Mouse (Mus musculus) lung, postnatal 0 days (tissue): ENCODE measurements around the gene Tpo. TPM values are rescaled to one million over a fixed set of nuclear protein-coding genes. Genes with fewer than 3 reads are reported as not detected.

Experiments
- ATAC-seq: fragments of 200-750 bp; cut with Nextera tagmentation; 2 replicates; pipeline ENCODE4 v1.8.0; 2017; ENCODE audit warnings: moderate library complexity
- DNase-seq: peaks from one replicate; pipeline ENCODE4 v3.0.0-alpha.2; 2016; ENCODE audit warnings: low spot score
- H3K27ac ChIP-seq: fragments of 300-500 bp; sonication (generic); 2 replicates; pipeline ENCODE4 v1.5.1; 2014; ENCODE audit warnings: antibody characterized with exemption, mild to moderate bottlenecking, low read length, mixed read lengths
- H3K27me3 ChIP-seq: fragments of 300-500 bp; sonication (generic); replicated peaks from 2 replicates; pipeline ENCODE4 v1.6.1; 2014; ENCODE audit warnings: low read length, mixed read lengths; ENCODE audit not compliant: insufficient read depth
- H3K36me3 ChIP-seq: fragments of 300-500 bp; sonication (generic); 2 replicates; pipeline ENCODE4 v1.6.1; 2014; ENCODE audit warnings: low read length, mixed read lengths; ENCODE audit not compliant: insufficient read depth
- H3K4me1 ChIP-seq: fragments of 300-500 bp; sonication (generic); 2 replicates; pipeline ENCODE4 v1.6.1; 2014; ENCODE audit warnings: antibody characterized with exemption, low read depth, low read length, mixed read lengths; ENCODE audit not compliant: insufficient read depth
- H3K4me2 ChIP-seq: fragments of 300-500 bp; sonication (generic); replicated peaks from 2 replicates; pipeline ENCODE4 v1.6.1; 2014; ENCODE audit warnings: low read depth, mild to moderate bottlenecking, low read length, moderate library complexity, mixed read lengths
- H3K4me3 ChIP-seq: fragments of 300-500 bp; sonication (generic); 2 replicates; pipeline ENCODE4 v1.5.1; 2014; ENCODE audit warnings: low read depth, low read length
- H3K9ac ChIP-seq: fragments of 300-500 bp; sonication (generic); replicated peaks from 2 replicates; pipeline ENCODE4 v1.6.1; 2014; ENCODE audit warnings: low read depth, mild to moderate bottlenecking
- H3K9me3 ChIP-seq: fragments of 300-500 bp; sonication (generic); 2 replicates; pipeline ENCODE4 v1.6.1; 2016; ENCODE audit warnings: low read length, mixed read lengths
- CTCF ChIP-seq: IDR thresholded peaks from 2 replicates; pipeline ENCODE4 v1.5.1; 2016; ENCODE audit warnings: antibody characterized with exemption, mild to moderate bottlenecking
- EP300 ChIP-seq: IDR thresholded peaks from 2 replicates; pipeline ENCODE4 v1.6.1; 2016; ENCODE audit warnings: antibody characterized with exemption, mild to moderate bottlenecking, control low read depth
- WGBS: fragments of 180-500 bp; shearing (Covaris S2); extraction: QIAGEN DNeasy Blood & Tissue Kit; methylation state at CpG from one replicate; pipeline ENCODE4 v1.1.7; 2014; 5-methylcytosine and 5-hydroxymethylcytosine counted together
- polyA plus RNA-seq: library from polyadenylated mRNA; unstranded; fragments of >200 nt; fragmentation: Nextera tagmentation; extraction: Ambion mirVana; gene quantifications from 2 replicates; pipeline ENCODE4 v1.2.1, GENCODE M21; 2015

Gene Tpo
- polyA plus RNA-seq, 1 experiment from 2014 or later: not detected

DNA sequence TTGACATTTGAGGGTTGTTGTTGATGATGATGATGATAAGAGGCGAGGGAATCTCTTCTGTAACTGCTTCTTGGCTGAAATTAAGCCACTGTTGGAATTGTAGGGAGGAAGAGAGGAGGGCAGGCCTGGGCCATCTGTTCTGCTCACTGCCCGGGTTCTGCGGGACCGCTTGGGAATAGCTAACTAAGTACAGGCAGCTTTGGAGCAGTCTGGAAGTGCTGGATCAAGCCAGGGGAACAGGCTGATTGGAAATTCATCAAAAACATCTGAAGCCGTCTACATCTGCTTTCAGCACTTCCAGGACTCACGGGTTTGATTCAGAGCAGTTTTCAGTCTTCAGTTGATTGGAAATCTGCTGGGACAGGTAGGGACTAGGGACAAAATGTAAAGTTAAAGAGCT is 74.4 kb downstream of the Tpo start:
- WGBS: 45% methylated on average over 6 of the region's 6 CpGs
- Histone ChIP-seq H3K4me3 (no peak overlapping the region), H3K9ac (no peak overlapping the region), H3K9me3 (no peaks in the 10 kb centered on the region), H3K36me3 (no peaks in the 10 kb centered on the region), H3K4me1 (no peaks in the 10 kb centered on the region), H3K27me3 (no peaks in the 10 kb centered on the region), H3K27ac (no peak overlapping the region), H3K4me2 (no peak overlapping the region)
- ATAC-seq: no peak
- no peak for TF ChIP-seq EP300
- no peak for TF ChIP-seq CTCF
- DNase-seq: no peak

DNA sequence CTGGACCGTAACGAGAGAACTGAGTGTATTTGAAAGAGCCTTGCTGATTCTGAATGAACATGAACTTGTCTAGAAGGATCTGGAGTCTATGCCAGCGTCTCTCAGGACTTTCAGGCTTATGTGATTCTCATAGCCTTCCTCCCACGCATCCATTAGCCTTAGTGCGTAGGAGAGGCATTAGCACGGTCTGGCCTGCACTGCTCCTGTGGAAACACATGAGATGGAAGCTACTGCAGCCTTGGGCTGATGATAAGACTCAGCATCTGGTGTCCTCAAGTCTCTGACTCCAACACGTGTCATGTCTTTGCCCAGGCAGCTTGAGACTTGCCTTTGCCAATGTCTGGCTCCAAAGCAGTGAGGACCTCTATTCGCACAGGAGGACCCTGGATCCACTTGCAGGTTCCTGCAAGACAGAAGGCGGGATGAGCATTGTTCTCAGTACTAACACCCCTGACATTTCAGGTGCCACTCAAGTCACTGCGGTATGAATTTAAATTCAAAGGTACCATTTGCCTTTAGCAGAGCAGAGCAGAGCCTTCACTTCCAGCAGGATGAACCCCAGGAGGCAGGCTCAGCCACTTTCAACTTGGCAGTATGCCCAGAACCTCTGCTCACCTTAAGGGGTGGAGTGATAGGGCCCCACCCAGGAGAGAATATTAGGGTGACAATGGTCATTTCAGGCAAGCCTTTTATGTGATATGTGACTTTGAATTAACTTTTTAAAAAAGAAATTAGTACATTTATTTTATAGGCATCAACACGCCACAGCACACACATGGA is 77.5 kb downstream of the Tpo start:
- Histone ChIP-seq H3K36me3 (no peaks in the 10 kb centered on the region), H3K4me1 (no peaks in the 10 kb centered on the region), H3K27me3 (no peaks in the 10 kb centered on the region), H3K27ac (no peak overlapping the region), H3K9ac (no peak overlapping the region), H3K9me3 (no peaks in the 10 kb centered on the region), H3K4me2 (no peak overlapping the region), H3K4me3 (no peak overlapping the region)
- no peak for DNase-seq
- 81% methylated on average over 11 of the region's 11 CpGs for WGBS
- TF ChIP-seq CTCF (no peak), EP300 (no peak)
- no peak for ATAC-seq

DNA sequence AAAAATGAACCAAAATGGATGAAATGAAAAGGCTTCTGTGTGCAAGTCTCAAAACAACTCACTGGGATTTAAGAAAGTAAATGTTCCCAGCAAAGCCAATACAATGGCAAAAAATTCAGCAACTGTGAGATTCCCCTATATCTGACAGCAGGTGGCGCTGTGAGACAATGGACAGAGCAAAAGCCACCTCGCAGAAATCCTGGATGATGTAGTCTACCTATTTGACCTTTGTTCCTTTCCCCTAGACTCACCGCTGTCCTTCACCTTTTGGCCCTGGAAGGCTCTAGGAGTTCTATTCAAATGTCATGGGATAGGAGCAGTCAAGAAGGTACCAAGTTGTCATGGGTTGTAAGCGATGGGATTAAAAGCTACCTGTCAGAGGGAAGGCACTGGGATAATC is 82.2 kb downstream of the Tpo start:
- 15% methylated on average over 4 of the region's 4 CpGs for WGBS
- no peaks in the 10 kb centered on the region for H3K9me3 ChIP-seq
- ATAC-seq (no peak), DNase-seq (peak; percentile 66)
- H3K4me1 ChIP-seq: no peaks in the 10 kb centered on the region
- H3K9ac ChIP-seq: no peak overlapping the region
- no peaks in the 10 kb centered on the region for H3K36me3 ChIP-seq
- no peak overlapping the region for H3K4me2 ChIP-seq
- H3K27me3 ChIP-seq: no peaks in the 10 kb centered on the region
- no peak overlapping the region for H3K27ac ChIP-seq
- H3K4me3 ChIP-seq: no peak overlapping the region
- TF ChIP-seq EP300: no peak
- peak; percentile 82 for TF ChIP-seq CTCF

DNA sequence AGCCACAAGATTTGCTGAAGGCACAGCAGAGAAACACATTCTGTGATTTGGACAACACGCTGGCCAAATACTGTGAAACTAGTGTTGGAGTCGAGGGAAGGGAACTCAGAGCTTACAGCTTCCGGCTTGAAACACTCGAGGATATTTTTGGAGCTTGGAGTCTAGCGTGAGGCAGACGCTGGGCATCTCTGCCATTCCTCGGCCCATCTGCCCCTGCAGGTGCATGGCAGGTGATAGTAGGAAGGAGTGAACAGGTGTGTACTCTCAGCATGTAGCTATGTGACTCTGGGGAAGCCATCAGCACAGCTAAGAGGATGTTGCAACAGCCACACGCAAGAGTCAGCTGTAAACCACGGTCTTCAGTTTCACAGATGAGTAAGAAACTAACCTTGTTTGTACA is 82.6 kb downstream of the Tpo start:
- H3K36me3 ChIP-seq: no peaks in the 10 kb centered on the region
- no peaks in the 10 kb centered on the region for H3K27me3 ChIP-seq
- H3K4me1 ChIP-seq: no peaks in the 10 kb centered on the region
- no peak for TF ChIP-seq CTCF
- no peak for TF ChIP-seq EP300
- H3K9ac ChIP-seq: no peak overlapping the region
- H3K4me2 ChIP-seq: no peak overlapping the region
- 69% methylated on average over 9 of the region's 9 CpGs for WGBS
- no peaks in the 10 kb centered on the region for H3K9me3 ChIP-seq
- H3K4me3 ChIP-seq: no peak overlapping the region
- DNase-seq: no peak
- H3K27ac ChIP-seq: no peak overlapping the region
- ATAC-seq: no peak

DNA sequence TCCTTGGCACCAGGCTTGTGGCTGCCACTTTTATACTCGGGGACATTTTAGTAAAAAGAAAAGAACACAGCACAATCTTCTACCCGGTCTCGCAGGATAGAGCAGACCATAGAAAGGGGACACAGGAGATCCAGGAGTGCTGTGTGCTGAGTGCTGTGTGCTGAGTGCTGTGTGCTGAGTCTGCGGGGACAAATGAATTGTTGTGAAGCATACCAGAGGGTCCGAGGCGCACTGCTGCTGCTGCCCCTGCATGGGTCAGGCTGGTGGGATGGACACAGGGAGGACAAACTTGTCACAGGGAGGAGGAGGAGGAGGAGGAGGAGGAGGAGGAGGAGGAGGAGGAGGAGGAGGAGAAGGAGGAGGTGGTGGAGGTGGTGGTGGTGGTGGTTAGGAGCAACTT is 83.6 kb downstream of the Tpo start:
- WGBS: 70% methylated on average over 4 of the region's 6 CpGs
- ATAC-seq: no peak

DNA sequence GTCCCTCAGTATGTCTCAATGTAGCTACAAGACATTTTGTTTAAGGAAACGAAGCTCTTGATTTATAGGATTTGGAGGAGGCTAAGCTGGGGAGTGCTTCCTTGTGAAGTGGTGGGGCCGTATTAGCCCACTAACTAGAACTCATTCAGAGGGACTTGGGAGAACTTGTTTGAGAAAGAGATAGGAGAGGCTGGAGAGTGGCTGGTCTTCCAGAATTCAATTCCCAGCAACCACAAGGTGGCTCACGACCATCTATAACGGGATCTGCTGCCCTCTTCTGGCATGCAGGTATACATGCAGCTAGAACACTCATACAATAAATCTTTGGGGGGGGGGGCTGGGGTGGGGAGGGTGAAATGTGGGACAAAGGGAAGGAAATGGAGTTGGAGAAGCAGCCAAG is 92.3 kb downstream of the Tpo start:
- Histone ChIP-seq H3K27me3 (no peaks in the 10 kb centered on the region), H3K36me3 (no peaks in the 10 kb centered on the region), H3K4me2 (no peak overlapping the region), H3K9ac (no peak overlapping the region), H3K27ac (no peak overlapping the region), H3K9me3 (no peaks in the 10 kb centered on the region), H3K4me1 (0 out of 2 replicates have a peak, but pooled peaks cover 3% of the 10 kb centered on the region), H3K4me3 (no peak overlapping the region)
- 11% methylated on average over 4 of the region's 4 CpGs for WGBS
- DNase-seq: peak; percentile 72
- TF ChIP-seq EP300 (no peak), CTCF (peak; percentile 88)
- ATAC-seq: peak; percentile 46

More for the DNA sequence above, 83.6 kb downstream of the Tpo start:
- DNase-seq: no peak
- no peak for TF ChIP-seq EP300
- TF ChIP-seq CTCF: no peak
- Histone ChIP-seq H3K4me2 (no peak overlapping the region), H3K4me3 (no peak overlapping the region), H3K9me3 (no peaks in the 10 kb centered on the region), H3K9ac (no peak overlapping the region), H3K27me3 (no peaks in the 10 kb centered on the region), H3K4me1 (no peaks in the 10 kb centered on the region), H3K27ac (no peak overlapping the region), H3K36me3 (no peaks in the 10 kb centered on the region)
